Mouse (Mus musculus) duodenum, adult 2 months (tissue): ENCODE data around the gene Siah3. TPM values are rescaled to one million over a fixed set of nuclear protein-coding genes. Genes with fewer than 3 reads are reported as not detected.

Experiments used
- polyA plus RNA-seq: library from polyadenylated mRNA; depleted of rRNA; stranded (reverse); fragments of >200 nt; gene quantifications from 2 replicates; pipeline ENCODE4 v1.2.3, GENCODE M21; 2012; ENCODE audit warnings: low replicate concordance; rRNA removed

Gene Siah3
- not detected in 2 replicates for polyA plus RNA-seq

GRCm38 (mm10) chr14:75455743-75456421, at the start of gene Siah3:
Gene Siah3 (plus strand): TSS chr14:75455982.

Other genes with a start within 250 kb of the Siah3 start
- gene Cpb2, start 213.7 kb upstream of the Siah3 start, polyA plus RNA-seq, result not detected in 2 replicates
- gene Zc3h13, start 171.6 kb upstream of the Siah3 start, polyA plus RNA-seq, result 5.2 and 5.3 TPM in 2 replicates
- not detected in 2 replicates for gene Spert, start 137.1 kb downstream of the Siah3 start, polyA plus RNA-seq
- gene Erich6b, start 186.3 kb downstream of the Siah3 start, polyA plus RNA-seq, result not detected in 2 replicates